Mouse (Mus musculus): ENCODE results near the gene Irs1.

- no peak for TF ChIP-seq CHD2 (IDR thresholded peaks at IDR 0.05; ENCODE audit: low read length)
- TF ChIP-seq CTCF (IDR thresholded peaks at IDR 0.05 in 2 of 3, conservative IDR thresholded peaks at IDR 0.05 in 1 of 3; ENCODE audit: control insufficient read depth in 1 of 3, insufficient read depth in 1 of 3, low read depth in 2 of 3, low read length in 3 of 3, poor library complexity in 1 of 3, severe bottlenecking in 1 of 3), result no peak
- no peak for TF ChIP-seq ZKSCAN1 (IDR thresholded peaks at IDR 0.05; ENCODE audit: low read depth, low read length)
- no peak for TF ChIP-seq E2F4 (IDR thresholded peaks at IDR 0.05; ENCODE audit: borderline replicate concordance, low read depth, low read length)
- no peak for TF ChIP-seq ZNF384 (IDR thresholded peaks at IDR 0.05; ENCODE audit: low read depth, low read length)
- TF ChIP-seq SIN3A (IDR thresholded peaks at IDR 0.05; ENCODE audit: low read length), result no peak
- TF ChIP-seq ZC3H11A (IDR thresholded peaks at IDR 0.05; ENCODE audit: low read depth, low read length), result no peak
- TF ChIP-seq UBTF (IDR thresholded peaks at IDR 0.05; ENCODE audit: borderline replicate concordance, insufficient read depth, low read depth, low read length), result no peak
- TF ChIP-seq MAFK (IDR thresholded peaks at IDR 0.05; ENCODE audit: borderline replicate concordance, low read depth, low read length), result no peak
- no peak for TF ChIP-seq POLR2A (IDR thresholded peaks at IDR 0.05; ENCODE audit: control insufficient read depth in 1 of 2, insufficient read depth in 1 of 2, low read depth in 1 of 2, low read length in 2 of 2, poor library complexity in 1 of 2)
- TF ChIP-seq RAD21 (IDR thresholded peaks at IDR 0.05; ENCODE audit: low read depth, low read length), result no peak
Observed at GRCm38 (mm10) chr1:82239409-82240201, 51.6 kb downstream of the Irs1 start.

Data from MEL (cell line).